Mouse (Mus musculus): ENCODE results near the gene Macrod2. TPM values are rescaled to one million over a fixed set of nuclear protein-coding genes. Genes with fewer than 3 reads are reported as not detected.

The Macrod2 gene
- total and polyA plus RNA-seq, 2 experiments from 2014 or later, result 5.5 to 17.4 TPM

- H3K9ac ChIP-seq (replicated peaks; ENCODE audit: low read depth, low read length), result no peak overlapping the region
- no peak for DNase-seq (ENCODE audit: low spot score)
- 84% methylated on average over 2 of the region's 2 CpGs for WGBS
- H3K9me3 ChIP-seq (replicated peaks; ENCODE audit: control insufficient read depth, low read length), result no peaks in the 10 kb centered on the region
- H3K4me3 ChIP-seq (ENCODE audit: low read depth, low read length), result no peak overlapping the region
- no peaks in the 10 kb centered on the region for H3K27me3 ChIP-seq (ENCODE audit: control insufficient read depth, insufficient read depth, low read length)
- no peak for ATAC-seq (ENCODE audit: insufficient read depth, low read depth)
- TF ChIP-seq EP300 (IDR thresholded peaks at IDR 0.05; ENCODE audit: low read depth) (no peak), CTCF (IDR thresholded peaks at IDR 0.05; ENCODE audit: low read depth) (no peak)
- no peak overlapping the region for H3K4me2 ChIP-seq (ENCODE audit: low read depth, low read length)
- no peak overlapping the region for H3K27ac ChIP-seq (ENCODE audit: low read depth)
- H3K36me3 ChIP-seq (replicated peaks; ENCODE audit: control insufficient read depth, insufficient read depth, low read length), result no peaks in the 10 kb centered on the region
- no peaks in the 10 kb centered on the region for H3K4me1 ChIP-seq (ENCODE audit: control insufficient read depth, insufficient read depth)
Observed at GRCm38 (mm10) chr2:140959246-140959645, 564.1 kb downstream of the Macrod2 start.

- no peaks in the 10 kb centered on the region for H3K36me3 ChIP-seq (replicated peaks; ENCODE audit: control insufficient read depth, insufficient read depth, low read length)
- ATAC-seq (ENCODE audit: insufficient read depth, low read depth) (no peak), DNase-seq (ENCODE audit: low spot score) (no peak)
- H3K9me3 ChIP-seq (replicated peaks; ENCODE audit: control insufficient read depth, low read length), result no peaks in the 10 kb centered on the region
- H3K4me2 ChIP-seq (ENCODE audit: low read depth, low read length), result no peak overlapping the region
- H3K4me1 ChIP-seq (ENCODE audit: control insufficient read depth, insufficient read depth), result no peaks in the 10 kb centered on the region
- H3K9ac ChIP-seq (replicated peaks; ENCODE audit: low read depth, low read length), result no peak overlapping the region
- no peak overlapping the region for H3K4me3 ChIP-seq (ENCODE audit: low read depth, low read length)
- H3K27ac ChIP-seq (ENCODE audit: low read depth), result no peak overlapping the region
- TF ChIP-seq EP300 (IDR thresholded peaks at IDR 0.05; ENCODE audit: low read depth) (no peak), CTCF (IDR thresholded peaks at IDR 0.05; ENCODE audit: low read depth) (no peak)
- WGBS, result 58% methylated on average over 2 of the region's 2 CpGs
- no peaks in the 10 kb centered on the region for H3K27me3 ChIP-seq (ENCODE audit: control insufficient read depth, insufficient read depth, low read length)
Observed at GRCm38 (mm10) chr2:140970181-140970580, 575.1 kb downstream of the Macrod2 start.

GRCm38 (mm10) chr2:140971845-140972244, 576.7 kb downstream of the Macrod2 start:
- H3K4me2 ChIP-seq (ENCODE audit: low read depth, low read length), result no peak overlapping the region
- no peaks in the 10 kb centered on the region for H3K9me3 ChIP-seq (replicated peaks; ENCODE audit: control insufficient read depth, low read length)
- WGBS, result 78% methylated on average over 5 of the region's 5 CpGs
- no peak overlapping the region for H3K27ac ChIP-seq (ENCODE audit: low read depth)
- H3K9ac ChIP-seq (replicated peaks; ENCODE audit: low read depth, low read length), result no peak overlapping the region
- DNase-seq (ENCODE audit: low spot score), result no peak
- no peak overlapping the region for H3K4me3 ChIP-seq (ENCODE audit: low read depth, low read length)
- H3K27me3 ChIP-seq (ENCODE audit: control insufficient read depth, insufficient read depth, low read length), result no peaks in the 10 kb centered on the region
- no peaks in the 10 kb centered on the region for H3K36me3 ChIP-seq (replicated peaks; ENCODE audit: control insufficient read depth, insufficient read depth, low read length)
- H3K4me1 ChIP-seq (ENCODE audit: control insufficient read depth, insufficient read depth), result no peaks in the 10 kb centered on the region
- no peak for TF ChIP-seq CTCF (IDR thresholded peaks at IDR 0.05; ENCODE audit: low read depth)
- TF ChIP-seq EP300 (IDR thresholded peaks at IDR 0.05; ENCODE audit: low read depth), result no peak
- no peak for ATAC-seq (ENCODE audit: insufficient read depth, low read depth)

- TF ChIP-seq CTCF (IDR thresholded peaks at IDR 0.05; ENCODE audit: low read depth) (no peak), EP300 (IDR thresholded peaks at IDR 0.05; ENCODE audit: low read depth) (no peak)
- Histone ChIP-seq H3K4me2 (ENCODE audit: low read depth, low read length) (no peak overlapping the region), H3K4me3 (ENCODE audit: low read depth, low read length) (no peak overlapping the region), H3K36me3 (replicated peaks; ENCODE audit: control insufficient read depth, insufficient read depth, low read length) (no peaks in the 10 kb centered on the region), H3K9me3 (replicated peaks; ENCODE audit: control insufficient read depth, low read length) (no peaks in the 10 kb centered on the region), H3K9ac (replicated peaks; ENCODE audit: low read depth, low read length) (no peak overlapping the region), H3K27me3 (ENCODE audit: control insufficient read depth, insufficient read depth, low read length) (no peaks in the 10 kb centered on the region), H3K4me1 (ENCODE audit: control insufficient read depth, insufficient read depth) (no peaks in the 10 kb centered on the region), H3K27ac (ENCODE audit: low read depth) (no peak overlapping the region)
- no peak for ATAC-seq (ENCODE audit: insufficient read depth, low read depth)
- WGBS, result 90% methylated on average over 3 of the region's 3 CpGs
- no peak for DNase-seq (ENCODE audit: low spot score)
Observed at GRCm38 (mm10) chr2:140985670-140986372, 590.7 kb downstream of the Macrod2 start.

GRCm38 (mm10) chr2:141003846-141004245, 608.7 kb downstream of the Macrod2 start:
- Histone ChIP-seq H3K4me1 (ENCODE audit: control insufficient read depth, insufficient read depth) (no peaks in the 10 kb centered on the region), H3K27ac (ENCODE audit: low read depth) (no peak overlapping the region), H3K9me3 (replicated peaks; ENCODE audit: control insufficient read depth, low read length) (no peaks in the 10 kb centered on the region), H3K4me2 (ENCODE audit: low read depth, low read length) (no peak overlapping the region), H3K36me3 (replicated peaks; ENCODE audit: control insufficient read depth, insufficient read depth, low read length) (no peaks in the 10 kb centered on the region), H3K27me3 (ENCODE audit: control insufficient read depth, insufficient read depth, low read length) (no peaks in the 10 kb centered on the region), H3K9ac (replicated peaks; ENCODE audit: low read depth, low read length) (no peak overlapping the region), H3K4me3 (ENCODE audit: low read depth, low read length) (no peak overlapping the region)
- no peak for ATAC-seq (ENCODE audit: insufficient read depth, low read depth)
- TF ChIP-seq EP300 (IDR thresholded peaks at IDR 0.05; ENCODE audit: low read depth), result no peak
- TF ChIP-seq CTCF (IDR thresholded peaks at IDR 0.05; ENCODE audit: low read depth), result no peak
- no peak for DNase-seq (ENCODE audit: low spot score)
- 91% methylated on average over 5 of the region's 5 CpGs for WGBS

GRCm38 (mm10) chr2:141004326-141004725, 609.2 kb downstream of the Macrod2 start:
- 78% methylated on average over 3 of the region's 3 CpGs for WGBS
- TF ChIP-seq EP300 (IDR thresholded peaks at IDR 0.05; ENCODE audit: low read depth) (no peak), CTCF (IDR thresholded peaks at IDR 0.05; ENCODE audit: low read depth) (no peak)
- ATAC-seq (ENCODE audit: insufficient read depth, low read depth), result no peak

More at GRCm38 (mm10) chr2:141004326-141004725, 609.2 kb downstream of the Macrod2 start:
- H3K4me2 ChIP-seq (ENCODE audit: low read depth, low read length), result no peak overlapping the region
- no peaks in the 10 kb centered on the region for H3K27me3 ChIP-seq (ENCODE audit: control insufficient read depth, insufficient read depth, low read length)
- H3K9me3 ChIP-seq (replicated peaks; ENCODE audit: control insufficient read depth, low read length), result no peaks in the 10 kb centered on the region
- no peak for DNase-seq (ENCODE audit: low spot score)
- H3K27ac ChIP-seq (ENCODE audit: low read depth), result no peak overlapping the region
- H3K4me1 ChIP-seq (ENCODE audit: control insufficient read depth, insufficient read depth), result no peaks in the 10 kb centered on the region
- no peak overlapping the region for H3K9ac ChIP-seq (replicated peaks; ENCODE audit: low read depth, low read length)
- no peaks in the 10 kb centered on the region for H3K36me3 ChIP-seq (replicated peaks; ENCODE audit: control insufficient read depth, insufficient read depth, low read length)
- H3K4me3 ChIP-seq (ENCODE audit: low read depth, low read length), result no peak overlapping the region
